Mouse (Mus musculus): ENCODE results near the gene Tmem184c. TPM values are rescaled to one million over a fixed set of nuclear protein-coding genes. Genes with fewer than 3 reads are reported as not detected.

Tmem184c gene
- total RNA-seq, 1 experiment = 56.8 TPM

- H3K4me1 ChIP-seq (ENCODE audit: control insufficient read depth in 2 of 2, insufficient read depth in 2 of 2, low read length in 2 of 2, poor library complexity in 1 of 2) = no peaks in the 10 kb centered on the region; a peak in 2 of 4 replicates
- in situ Hi-C loops (cut with MboI; ENCODE audit: low sequenced_read_pairs in 2 of 2, unreplicated experiment in 2 of 2) = no loop called here
- no peak for TF ChIP-seq MAFK (IDR thresholded peaks at IDR 0.05; ENCODE audit: insufficient read depth, low read depth, low read length)
- no peak for TF ChIP-seq CHD2 (IDR thresholded peaks at IDR 0.05; ENCODE audit: low read depth, low read length)
- TF ChIP-seq ZNF384 (IDR thresholded peaks at IDR 0.05; ENCODE audit: low read depth, low read length) = no peak
- no peak for TF ChIP-seq ZC3H11A (IDR thresholded peaks at IDR 0.05; ENCODE audit: borderline replicate concordance, low read depth, low read length)
- TF ChIP-seq HCFC1 (IDR thresholded peaks at IDR 0.05; ENCODE audit: borderline replicate concordance, insufficient read depth, low read length) = no peak
- H3K27ac ChIP-seq (ENCODE audit: insufficient read depth, low read depth, low read length, poor library complexity, severe bottlenecking) = no peak overlapping the region
- DNase-seq (ENCODE audit: low read depth, low spot score) = no peak
- no peaks in the 10 kb centered on the region for H3K9me3 ChIP-seq (ENCODE audit: control insufficient read depth, insufficient read depth, low read depth, low read length)
- H3K4me3 ChIP-seq (ENCODE audit: insufficient read depth in 1 of 2, low read depth in 1 of 2, low read length in 2 of 2, poor library complexity in 1 of 2, severe bottlenecking in 1 of 2) = peak overlapping the region; percentile 78 to 94
- peak overlapping the region; percentile 84; the same call in 1 of the 2 replicates for H3K9ac ChIP-seq (ENCODE audit: insufficient read depth, low read depth, low read length, poor library complexity, severe bottlenecking)
- H3K36me3 ChIP-seq (ENCODE audit: control insufficient read depth, insufficient read depth, low read length, poor library complexity, severe bottlenecking) = peaks cover 3% of the 10 kb centered on the region; the same call in 1 of the 2 replicates
These were observed 877 bp downstream of the Tmem184c start for GRCm38 (mm10) chr8:77609621-77610020.

GRCm38 (mm10) chr8:77584174-77584573 lies 26.3 kb downstream of the Tmem184c start:
- no peak for DNase-seq (ENCODE audit: low read depth, low spot score)
- in situ Hi-C loops (cut with MboI; ENCODE audit: low sequenced_read_pairs in 2 of 2, unreplicated experiment in 2 of 2) = no loop called here
- Histone ChIP-seq H3K4me1 (ENCODE audit: control insufficient read depth in 2 of 2, insufficient read depth in 2 of 2, low read length in 2 of 2, poor library complexity in 1 of 2) (no peaks in the 10 kb centered on the region), H3K36me3 (ENCODE audit: control insufficient read depth, insufficient read depth, low read length, poor library complexity, severe bottlenecking) (peaks cover 5% of the 10 kb centered on the region; the same call in 1 of the 2 replicates), H3K4me3 (ENCODE audit: insufficient read depth in 1 of 2, low read depth in 1 of 2, low read length in 2 of 2, poor library complexity in 1 of 2, severe bottlenecking in 1 of 2) (no peak overlapping the region), H3K9me3 (ENCODE audit: control insufficient read depth, insufficient read depth, low read depth, low read length) (no peaks in the 10 kb centered on the region), H3K27ac (ENCODE audit: insufficient read depth, low read depth, low read length, poor library complexity, severe bottlenecking) (no peak overlapping the region), H3K9ac (ENCODE audit: insufficient read depth, low read depth, low read length, poor library complexity, severe bottlenecking) (no peak overlapping the region)
- TF ChIP-seq ZC3H11A (IDR thresholded peaks at IDR 0.05; ENCODE audit: borderline replicate concordance, low read depth, low read length) = no peak
- TF ChIP-seq MAFK (IDR thresholded peaks at IDR 0.05; ENCODE audit: insufficient read depth, low read depth, low read length) = no peak
- no peak for TF ChIP-seq CHD2 (IDR thresholded peaks at IDR 0.05; ENCODE audit: low read depth, low read length)
- TF ChIP-seq ZNF384 (IDR thresholded peaks at IDR 0.05; ENCODE audit: low read depth, low read length) = no peak
- TF ChIP-seq HCFC1 (IDR thresholded peaks at IDR 0.05; ENCODE audit: borderline replicate concordance, insufficient read depth, low read length) = no peak

- Histone ChIP-seq H3K27ac (ENCODE audit: insufficient read depth, low read depth, low read length, poor library complexity, severe bottlenecking) (no peak overlapping the region), H3K9ac (ENCODE audit: insufficient read depth, low read depth, low read length, poor library complexity, severe bottlenecking) (no peak overlapping the region), H3K9me3 (ENCODE audit: control insufficient read depth, insufficient read depth, low read depth, low read length) (no peaks in the 10 kb centered on the region), H3K36me3 (ENCODE audit: control insufficient read depth, insufficient read depth, low read length, poor library complexity, severe bottlenecking) (peaks cover 7% of the 10 kb centered on the region), H3K4me3 (ENCODE audit: insufficient read depth in 1 of 2, low read depth in 1 of 2, low read length in 2 of 2, poor library complexity in 1 of 2, severe bottlenecking in 1 of 2) (no peak overlapping the region), H3K4me1 (ENCODE audit: control insufficient read depth in 2 of 2, insufficient read depth in 2 of 2, low read length in 2 of 2, poor library complexity in 1 of 2) (no peaks in the 10 kb centered on the region)
- in situ Hi-C loops (cut with MboI; ENCODE audit: low sequenced_read_pairs in 2 of 2, unreplicated experiment in 2 of 2) = no loop called here
- no peak for DNase-seq (ENCODE audit: low read depth, low spot score)
- TF ChIP-seq ZNF384 (IDR thresholded peaks at IDR 0.05; ENCODE audit: low read depth, low read length) (no peak), CHD2 (IDR thresholded peaks at IDR 0.05; ENCODE audit: low read depth, low read length) (no peak), MAFK (IDR thresholded peaks at IDR 0.05; ENCODE audit: insufficient read depth, low read depth, low read length) (no peak), ZC3H11A (IDR thresholded peaks at IDR 0.05; ENCODE audit: borderline replicate concordance, low read depth, low read length) (no peak), HCFC1 (IDR thresholded peaks at IDR 0.05; ENCODE audit: borderline replicate concordance, insufficient read depth, low read length) (no peak)
These were observed 32.8 kb downstream of the Tmem184c start for GRCm38 (mm10) chr8:77577674-77578073.

- H3K27ac ChIP-seq (ENCODE audit: insufficient read depth, low read depth, low read length, poor library complexity, severe bottlenecking) = no peak overlapping the region
- H3K36me3 ChIP-seq (ENCODE audit: control insufficient read depth, insufficient read depth, low read length, poor library complexity, severe bottlenecking) = peaks cover 2% of the 10 kb centered on the region
- in situ Hi-C loops (cut with MboI; ENCODE audit: low sequenced_read_pairs in 2 of 2, unreplicated experiment in 2 of 2) = no loop called here
These were observed 36.3 kb downstream of the Tmem184c start for GRCm38 (mm10) chr8:77574229-77574628.

GRCm38 (mm10) chr8:77561441-77561840 lies 49.1 kb downstream of the Tmem184c start:
- Histone ChIP-seq H3K9ac (ENCODE audit: insufficient read depth, low read depth, low read length, poor library complexity, severe bottlenecking) (no peak overlapping the region), H3K4me1 (ENCODE audit: control insufficient read depth in 2 of 2, insufficient read depth in 2 of 2, low read length in 2 of 2, poor library complexity in 1 of 2) (no peaks in the 10 kb centered on the region), H3K4me3 (ENCODE audit: insufficient read depth in 1 of 2, low read depth in 1 of 2, low read length in 2 of 2, poor library complexity in 1 of 2, severe bottlenecking in 1 of 2) (no peak overlapping the region), H3K36me3 (ENCODE audit: control insufficient read depth, insufficient read depth, low read length, poor library complexity, severe bottlenecking) (peaks cover 22% of the 10 kb centered on the region), H3K27ac (ENCODE audit: insufficient read depth, low read depth, low read length, poor library complexity, severe bottlenecking) (no peak overlapping the region), H3K9me3 (ENCODE audit: control insufficient read depth, insufficient read depth, low read depth, low read length) (no peaks in the 10 kb centered on the region)
- TF ChIP-seq HCFC1 (IDR thresholded peaks at IDR 0.05; ENCODE audit: borderline replicate concordance, insufficient read depth, low read length) = no peak
- no peak for TF ChIP-seq MAFK (IDR thresholded peaks at IDR 0.05; ENCODE audit: insufficient read depth, low read depth, low read length)
- TF ChIP-seq CHD2 (IDR thresholded peaks at IDR 0.05; ENCODE audit: low read depth, low read length) = no peak
- TF ChIP-seq ZNF384 (IDR thresholded peaks at IDR 0.05; ENCODE audit: low read depth, low read length) = no peak
- TF ChIP-seq ZC3H11A (IDR thresholded peaks at IDR 0.05; ENCODE audit: borderline replicate concordance, low read depth, low read length) = no peak
- no peak for DNase-seq (ENCODE audit: low read depth, low spot score)
- in situ Hi-C loops (cut with MboI; ENCODE audit: low sequenced_read_pairs in 2 of 2, unreplicated experiment in 2 of 2) = no loop called here

More at GRCm38 (mm10) chr8:77574229-77574628, 36.3 kb downstream of the Tmem184c start:
- no peaks in the 10 kb centered on the region for H3K9me3 ChIP-seq (ENCODE audit: control insufficient read depth, insufficient read depth, low read depth, low read length)
- no peaks in the 10 kb centered on the region for H3K4me1 ChIP-seq (ENCODE audit: control insufficient read depth in 2 of 2, insufficient read depth in 2 of 2, low read length in 2 of 2, poor library complexity in 1 of 2)
- TF ChIP-seq ZNF384 (IDR thresholded peaks at IDR 0.05; ENCODE audit: low read depth, low read length) (no peak), MAFK (IDR thresholded peaks at IDR 0.05; ENCODE audit: insufficient read depth, low read depth, low read length) (no peak), ZC3H11A (IDR thresholded peaks at IDR 0.05; ENCODE audit: borderline replicate concordance, low read depth, low read length) (no peak)
- no peak overlapping the region for H3K9ac ChIP-seq (ENCODE audit: insufficient read depth, low read depth, low read length, poor library complexity, severe bottlenecking)
- DNase-seq (ENCODE audit: low read depth, low spot score) = no peak
- H3K4me3 ChIP-seq (ENCODE audit: insufficient read depth in 1 of 2, low read depth in 1 of 2, low read length in 2 of 2, poor library complexity in 1 of 2, severe bottlenecking in 1 of 2) = no peak overlapping the region

Measured in ES-E14 (cell line).